Mouse (Mus musculus): ENCODE measurements around the gene Ets2.

DNA sequence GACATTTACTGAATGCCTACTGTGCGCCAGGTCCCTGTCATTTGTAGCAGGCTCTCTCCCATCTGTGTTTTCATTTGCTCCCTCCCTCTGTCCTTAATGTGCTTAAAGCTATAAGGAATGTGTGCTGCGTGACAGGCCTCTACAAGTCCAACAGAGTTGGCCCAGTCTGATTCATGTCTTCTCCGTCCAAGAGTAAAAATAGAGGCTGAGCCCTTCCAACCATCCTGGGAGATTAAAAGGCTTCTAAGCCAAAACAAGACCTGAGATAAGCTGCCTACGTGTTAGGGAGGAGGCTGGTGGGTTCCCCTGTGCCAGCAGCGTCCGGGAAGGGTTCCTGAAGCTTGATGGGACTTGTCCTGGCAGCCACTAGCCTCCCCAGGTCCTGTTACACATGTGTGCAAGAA is 58.1 kb downstream of the Ets2 start:
- TF ChIP-seq POLR2A (IDR thresholded peaks at IDR 0.05; ENCODE audit: borderline replicate concordance, extremely low read depth, low read depth, low read length) (no peak), CTCF (IDR thresholded peaks at IDR 0.05; ENCODE audit: insufficient read depth, low read length) (no peak)

All from lung, adult 2 months (tissue).